Mouse (Mus musculus) testis, postnatal 14 days (tissue): Measurements from ENCODE around the gene Fam163b.

Experiments
- DNase-seq: peaks from one replicate; pipeline ENCODE4 v3.0.0; 2021; ENCODE audit warnings: low spot score

The Fam163b gene

DNA sequence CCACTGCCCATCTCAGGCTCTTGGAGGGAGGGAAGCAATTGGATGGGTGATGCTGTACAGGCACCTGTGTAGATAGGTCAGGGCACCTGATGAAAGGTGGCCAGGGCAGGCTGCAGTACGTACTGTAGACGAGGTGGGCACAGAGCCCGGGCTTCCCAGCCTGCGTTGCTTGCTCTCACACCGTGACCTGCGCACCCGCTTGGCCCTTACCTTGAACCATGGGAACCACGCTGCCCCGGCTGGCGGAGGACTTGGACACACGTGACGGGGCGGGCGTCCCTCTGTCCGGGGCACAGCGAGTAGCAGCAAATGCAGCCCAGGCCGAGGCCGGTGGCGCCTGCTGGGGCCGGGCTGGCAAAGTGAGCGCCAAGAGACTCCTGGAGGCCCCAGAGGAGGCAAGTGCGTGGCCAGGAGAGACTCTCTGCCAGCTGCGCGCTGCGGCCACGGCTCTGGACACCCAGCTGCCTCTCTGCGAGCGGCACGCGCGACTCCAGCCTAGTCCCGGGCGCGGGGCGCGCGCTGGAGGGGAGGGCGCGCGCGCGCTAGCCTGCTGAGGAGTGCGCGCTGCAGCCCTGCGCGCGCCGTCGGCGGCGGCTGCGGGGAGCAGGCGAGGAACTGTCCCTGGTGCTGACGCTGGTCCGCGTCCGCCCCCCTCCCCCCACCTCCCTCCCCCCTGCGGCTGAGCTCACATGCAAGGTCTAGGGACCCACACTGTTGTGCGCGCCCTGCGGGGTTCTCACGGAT, at the start of gene Fam163b:
Gene Fam163b, minus strand, starts transcription at position 542 of the 744 bp plus-strand sequence.
- peak; percentile 17 for DNase-seq

GRCm38 (mm10) chr2:27189994-27190393, 47.7 kb upstream of the Fam163b start:
- DNase-seq, result no peak

DNA sequence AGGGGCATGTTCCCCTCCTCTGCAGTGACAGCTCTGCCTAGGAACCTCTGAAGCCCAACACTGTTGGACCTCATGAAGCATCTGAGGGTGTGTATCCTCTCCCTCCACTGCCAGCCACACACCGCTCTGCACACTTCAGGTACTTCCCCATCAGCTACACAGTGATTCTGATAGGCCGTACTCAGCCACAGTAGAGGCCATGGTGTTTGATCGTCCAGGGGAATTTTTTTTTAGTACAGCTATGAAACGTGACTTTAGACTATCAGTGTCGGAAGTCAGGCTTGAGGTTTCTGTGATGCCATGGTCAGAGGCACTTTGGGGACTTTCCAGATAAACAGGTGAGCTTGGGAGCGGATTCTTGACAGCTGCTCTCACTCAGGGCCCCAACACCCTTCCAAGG, 45.2 kb upstream of the Fam163b start:
- DNase-seq, result no peak

DNA sequence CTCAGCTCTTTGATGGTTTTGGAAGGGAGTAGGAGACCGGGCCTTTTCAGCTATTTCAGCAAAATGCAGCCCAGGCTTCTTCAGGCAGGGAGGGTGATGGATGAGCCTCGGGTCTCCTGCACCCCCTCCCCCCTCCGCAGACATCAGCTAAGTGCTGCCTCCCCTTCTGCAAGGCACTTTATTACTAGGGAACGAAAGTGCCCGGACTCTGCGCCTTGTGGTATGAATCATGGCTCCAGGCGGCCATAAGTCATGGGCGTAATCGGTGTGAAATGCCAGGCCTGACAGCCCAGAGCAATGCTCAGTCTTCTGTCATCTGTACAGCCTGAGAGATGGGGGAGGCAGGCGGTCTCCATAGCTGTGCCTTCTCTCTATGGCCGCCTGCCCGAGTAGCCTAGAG, 41.4 kb upstream of the Fam163b start:
- no peak for DNase-seq

GRCm38 (mm10) chr2:27181907-27182306, 39.6 kb upstream of the Fam163b start:
- no peak for DNase-seq

GRCm38 (mm10) chr2:27179101-27179500, 36.8 kb upstream of the Fam163b start:
- DNase-seq, result no peak

- no peak for DNase-seq
Measured at GRCm38 (mm10) chr2:27175696-27176267, 33.5 kb upstream of the Fam163b start.

DNA sequence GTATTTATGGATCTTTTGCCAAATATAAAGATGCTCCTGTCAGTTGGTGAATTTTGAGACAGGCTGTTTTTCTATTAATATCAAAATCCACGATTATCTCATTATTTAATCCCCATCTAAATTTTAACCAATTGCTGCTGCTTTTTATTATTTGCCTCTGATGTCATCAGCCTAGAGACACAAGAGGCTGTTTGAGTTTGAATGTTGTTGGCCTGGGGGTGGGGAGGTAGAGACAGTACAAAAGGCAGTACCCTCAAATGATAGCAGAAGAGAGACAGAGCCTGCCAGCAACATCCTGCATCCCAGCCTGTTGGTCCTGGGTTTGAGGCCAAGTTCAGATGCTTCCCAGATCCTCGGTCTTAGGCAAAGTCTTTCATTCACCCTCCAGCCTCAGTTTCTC, 32.0 kb upstream of the Fam163b start:
- no peak for DNase-seq

DNA sequence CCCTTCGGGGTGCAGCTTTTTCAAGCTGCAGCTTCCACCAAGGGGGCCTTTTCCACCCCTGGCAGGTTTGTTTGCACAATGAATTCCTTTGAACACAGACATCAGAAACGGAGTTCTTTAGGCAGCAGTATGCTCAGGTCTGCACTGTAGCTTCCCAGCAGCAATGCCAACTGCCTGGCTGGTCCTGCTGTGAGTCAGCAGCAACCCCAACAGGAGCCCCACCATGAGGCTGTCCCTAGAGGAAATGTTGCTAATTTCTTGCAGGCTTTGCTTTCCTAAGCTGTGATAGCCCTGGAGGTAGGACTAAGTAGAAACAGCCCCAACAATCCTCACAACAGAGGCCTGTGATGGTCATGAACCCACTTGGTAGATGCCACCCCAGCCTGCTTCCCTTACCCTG, 24.7 kb upstream of the Fam163b start:
- DNase-seq, result no peak

- DNase-seq, result no peak
Measured at GRCm38 (mm10) chr2:27166074-27166473, 23.8 kb upstream of the Fam163b start.

DNA sequence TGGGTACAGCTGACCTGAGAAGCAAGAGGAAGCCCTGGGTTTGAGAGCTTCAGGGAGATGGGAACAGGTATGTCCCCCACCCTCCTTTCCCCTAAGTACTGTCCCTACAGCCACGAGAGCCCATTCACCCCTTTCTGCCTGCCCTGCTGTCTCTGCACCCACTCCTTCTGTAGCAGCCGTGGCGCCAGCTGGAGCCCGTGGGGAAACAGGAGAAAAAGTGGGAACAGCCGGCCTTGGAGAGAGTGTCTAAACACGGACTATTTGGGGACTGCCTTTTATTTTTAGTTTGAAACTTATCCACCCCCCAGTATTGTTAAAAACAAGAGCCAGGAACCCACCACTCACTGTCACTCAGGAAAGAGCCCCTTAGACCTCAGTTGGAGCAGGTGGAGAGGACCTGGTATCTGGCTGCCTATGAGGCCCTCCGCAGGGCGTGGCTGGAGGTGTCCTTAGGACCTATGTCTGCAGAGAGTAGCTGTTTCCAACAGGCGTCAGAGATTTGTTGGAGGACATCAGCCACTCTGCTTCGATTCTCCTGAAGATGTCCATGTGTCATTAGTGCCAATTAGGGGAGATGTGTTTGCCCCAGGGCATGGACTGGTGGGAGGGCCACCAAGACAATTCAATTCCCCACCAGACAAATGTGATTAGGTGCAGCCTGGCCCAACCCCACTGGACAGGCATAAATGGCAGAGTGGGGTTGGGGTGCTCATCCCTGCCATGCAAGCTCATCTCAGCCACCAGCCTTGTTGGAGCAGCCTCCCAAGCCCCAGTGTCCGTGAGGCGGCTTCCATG, 22.7 kb upstream of the Fam163b start, which contains the start of gene Dbh:
Gene Dbh, plus strand, starts transcription at position 438 of the 795 bp plus-strand sequence.
- DNase-seq, result no peak

GRCm38 (mm10) chr2:27163851-27164250, 21.6 kb upstream of the Fam163b start:
- no peak for DNase-seq

- DNase-seq, result no peak
Measured at GRCm38 (mm10) chr2:27162656-27163055, 20.4 kb upstream of the Fam163b start.

DNA sequence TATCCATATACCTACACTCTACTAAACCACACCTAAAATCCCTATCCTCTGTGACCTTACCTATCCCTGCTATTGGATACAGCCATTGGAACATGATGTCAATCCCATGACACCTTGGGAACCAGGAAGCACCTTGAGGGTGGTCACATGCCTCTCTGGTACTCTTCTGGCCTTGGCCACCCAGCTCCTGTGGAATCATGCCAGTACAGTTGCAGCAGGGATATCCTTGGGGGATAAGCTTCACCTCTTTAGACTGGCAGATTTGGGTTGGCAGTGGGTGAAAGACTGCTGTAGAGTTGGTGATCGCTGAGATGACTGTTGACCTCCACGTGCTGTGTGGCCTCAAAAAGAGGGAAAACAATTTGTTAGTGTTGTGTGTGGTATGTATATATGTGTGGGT, 19.2 kb upstream of the Fam163b start:
- no peak for DNase-seq

- DNase-seq, result no peak
Measured at GRCm38 (mm10) chr2:27156596-27156995, 14.3 kb upstream of the Fam163b start.

DNA sequence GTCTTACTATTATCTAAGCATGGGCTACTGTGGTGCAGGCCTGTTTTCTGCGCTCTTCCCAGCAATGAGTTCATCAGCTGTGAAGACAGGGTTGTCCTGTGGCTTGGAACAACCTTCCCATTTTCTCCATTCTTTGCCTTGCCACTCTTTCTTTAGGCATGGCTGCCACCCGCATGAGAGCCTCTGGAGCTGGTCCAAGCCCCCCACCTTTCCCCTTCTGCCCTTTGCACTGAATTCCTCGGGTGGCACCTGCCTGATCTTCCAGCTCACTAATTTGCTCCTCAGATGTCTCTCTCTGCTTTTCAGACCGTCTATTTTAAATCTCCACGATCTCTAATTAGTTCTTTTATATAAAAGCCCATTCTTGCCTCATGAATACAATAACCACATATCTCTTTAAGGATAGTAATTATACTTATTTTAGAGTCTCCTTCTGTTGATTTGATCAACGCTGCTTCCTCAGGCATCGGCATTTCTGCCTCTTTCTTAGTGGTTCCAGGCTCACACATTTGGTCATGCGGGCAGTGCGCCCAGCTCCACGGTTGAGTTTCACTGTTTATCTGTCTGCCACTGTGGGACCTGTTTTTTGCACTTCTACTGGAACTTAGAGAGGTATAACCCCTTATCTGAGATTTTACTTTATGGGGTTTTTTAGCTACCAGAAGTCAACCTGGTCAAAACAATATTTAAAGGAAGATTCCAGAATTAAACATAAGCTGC, 12.3 kb upstream of the Fam163b start:
- DNase-seq, result no peak

DNA sequence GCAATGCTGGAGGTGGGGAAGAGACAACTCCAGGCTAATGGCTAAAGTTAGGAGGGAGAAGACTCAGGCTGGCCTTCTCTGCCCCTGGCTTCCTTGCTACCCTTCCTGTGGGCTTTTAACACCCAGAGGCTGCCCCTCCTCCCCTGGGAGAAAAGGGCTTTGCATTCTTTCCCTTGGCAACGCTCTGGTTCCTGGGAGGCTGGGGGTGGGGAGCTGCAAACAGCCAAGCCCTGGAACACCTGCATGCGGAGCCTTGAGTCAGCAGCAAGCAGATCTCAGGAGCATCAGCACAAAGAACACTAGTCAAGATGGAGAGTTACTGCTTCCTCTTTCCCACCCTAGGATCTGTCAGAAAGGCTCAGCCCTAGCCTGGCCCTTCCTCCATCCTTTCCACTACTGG, 7.2 kb upstream of the Fam163b start:
- DNase-seq, result no peak

DNA sequence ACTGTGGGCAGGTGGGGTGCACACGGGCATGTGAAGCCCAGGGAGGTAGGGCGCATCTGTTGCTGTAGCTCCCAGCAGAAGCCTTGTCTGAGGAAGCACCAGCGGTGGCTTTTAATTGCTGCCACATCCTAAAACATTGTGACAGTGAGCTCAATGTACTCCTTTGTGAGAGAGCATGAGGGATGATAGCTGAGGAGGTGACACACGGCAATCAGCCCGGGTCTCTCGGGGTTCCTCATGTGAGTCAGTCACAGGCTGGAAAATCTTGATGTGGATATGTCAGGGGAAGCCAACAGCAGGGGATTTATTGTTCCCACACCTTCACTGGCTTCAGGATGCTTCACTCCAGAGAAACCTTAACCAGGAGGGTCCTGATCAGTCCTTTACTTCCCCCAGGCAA, 4.5 kb upstream of the Fam163b start:
- DNase-seq, result no peak

GRCm38 (mm10) chr2:27144957-27145356, 2.7 kb upstream of the Fam163b start:
- DNase-seq, result no peak

DNA sequence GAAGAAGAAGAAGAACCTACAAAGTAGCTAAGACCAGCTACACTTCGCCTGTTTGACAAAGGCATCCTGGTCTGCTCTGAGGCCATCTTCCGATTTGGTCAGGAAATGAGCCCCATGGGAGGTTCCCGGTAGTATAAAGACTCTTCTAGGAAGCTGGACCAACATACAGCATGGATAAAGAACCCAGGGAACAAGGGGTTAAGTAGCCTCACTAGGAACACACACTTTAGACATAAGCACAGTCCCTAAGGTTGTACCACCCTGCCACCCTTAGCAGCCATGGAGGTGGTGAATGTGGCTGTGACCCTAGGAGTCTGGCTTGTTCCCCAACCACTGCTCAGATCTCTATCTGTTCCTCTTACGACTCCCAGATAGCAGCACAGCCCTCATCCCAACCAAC, 3.9 kb downstream of the Fam163b start:
- no peak for DNase-seq

DNA sequence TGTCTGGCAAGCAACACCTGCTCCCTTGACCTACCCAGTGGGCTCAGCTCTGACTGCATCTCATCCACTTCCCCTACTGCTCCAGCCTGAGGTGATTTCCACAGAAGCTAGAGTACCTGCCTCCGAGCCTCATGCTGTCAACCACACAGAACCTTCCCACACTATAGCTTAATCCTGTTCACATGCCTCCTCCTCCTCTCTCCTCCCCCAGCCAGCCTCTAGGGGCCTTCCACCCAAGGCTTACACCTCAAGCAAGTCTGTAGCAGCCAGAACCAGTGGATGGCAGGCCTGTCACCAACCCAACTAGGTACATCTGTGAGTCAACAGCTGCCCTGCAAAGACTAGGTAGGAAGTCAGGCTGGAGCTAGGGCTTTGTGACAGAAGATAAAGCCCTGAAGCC, 5.5 kb downstream of the Fam163b start:
- DNase-seq, result no peak

DNA sequence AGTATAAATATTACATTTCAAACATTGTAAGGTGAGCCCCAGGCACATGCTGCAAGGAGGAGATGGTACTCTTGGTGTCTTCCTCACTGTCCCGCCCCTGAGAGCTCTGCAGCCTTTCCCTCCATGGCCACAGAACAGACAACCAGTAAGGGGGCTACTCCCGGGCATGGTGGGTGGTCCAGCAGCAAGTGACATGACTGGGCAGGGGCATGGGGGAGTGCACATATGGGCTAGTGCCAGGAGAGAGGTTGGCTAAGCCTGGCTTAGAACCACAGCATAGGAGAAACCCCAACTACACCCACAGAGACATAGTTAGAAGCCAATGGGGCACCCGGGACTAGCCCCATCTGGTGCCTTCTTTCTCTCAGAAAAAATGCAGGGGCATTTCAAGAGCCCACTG, 6.0 kb downstream of the Fam163b start:
- no peak for DNase-seq
